Mouse (Mus musculus): ENCODE results near the gene Npas2. TPM values are rescaled to one million over a fixed set of nuclear protein-coding genes. Genes with fewer than 3 reads are reported as not detected.
A peak's percentile ranks its signal among the peaks of the same experiment; 100 is the strongest.

Gene Npas2
- polyA plus RNA-seq, 1 experiment from 2014 or later, result 2.4 TPM

- no peak overlapping the region for H3K9ac ChIP-seq
- 56% methylated on average over 5 of the region's 5 CpGs for WGBS
- no peak for ATAC-seq (replicated peaks; ENCODE audit: insufficient number of reproducible peaks, insufficient read depth, low FRiP score, low read depth)
- H3K4me2 ChIP-seq, result no peak overlapping the region
- H3K27me3 ChIP-seq, result peaks cover 21% of the 10 kb centered on the region
- H3K9me3 ChIP-seq (replicated peaks), result no peaks in the 10 kb centered on the region
- H3K4me3 ChIP-seq, result no peak overlapping the region
- no peaks in the 10 kb centered on the region for H3K36me3 ChIP-seq
- H3K27ac ChIP-seq, result no peak overlapping the region
- H3K4me1 ChIP-seq (replicated peaks), result peaks cover 38% of the 10 kb centered on the region
Observed at GRCm38 (mm10) chr1:39191122-39191521, 2.4 kb upstream of the Npas2 start.

GRCm38 (mm10) chr1:39192460-39192996 lies 1.0 kb upstream of the Npas2 start:
- peaks cover 31% of the 10 kb centered on the region for H3K4me1 ChIP-seq (replicated peaks)
- H3K27ac ChIP-seq, result peak overlapping the region; percentile 39; the same call in 1 of the 2 replicates
- peak overlapping the region; percentile 81 for H3K4me3 ChIP-seq
- peak overlapping the region; percentile 99 for H3K4me2 ChIP-seq
- H3K36me3 ChIP-seq, result no peaks in the 10 kb centered on the region
- H3K27me3 ChIP-seq, result peaks cover 25% of the 10 kb centered on the region
- H3K9ac ChIP-seq, result peak overlapping the region; percentile 80
- no peak; the same call in 1 of the 2 replicates for ATAC-seq (replicated peaks; ENCODE audit: insufficient number of reproducible peaks, insufficient read depth, low FRiP score, low read depth)
- 4% methylated on average over 28 of the region's 28 CpGs for WGBS
- H3K9me3 ChIP-seq (replicated peaks), result no peaks in the 10 kb centered on the region

GRCm38 (mm10) chr1:39193862-39194675 lies 538 bp downstream of the Npas2 start:
- peak; percentile 60 for ATAC-seq (replicated peaks; ENCODE audit: insufficient number of reproducible peaks, insufficient read depth, low FRiP score, low read depth)
- Histone ChIP-seq H3K9me3 (replicated peaks) (no peaks in the 10 kb centered on the region), H3K27ac (peak overlapping the region; percentile 35), H3K4me2 (peak overlapping the region; percentile 99), H3K36me3 (no peaks in the 10 kb centered on the region), H3K4me3 (peak overlapping the region; percentile 81), H3K27me3 (peaks cover 27% of the 10 kb centered on the region), H3K9ac (peak overlapping the region; percentile 80), H3K4me1 (replicated peaks) (peaks cover 31% of the 10 kb centered on the region)
- under 1% methylated on average over 74 of the region's 76 CpGs for WGBS

GRCm38 (mm10) chr1:39194959-39195358 lies 1.4 kb downstream of the Npas2 start:
- Histone ChIP-seq H3K27me3 (peaks cover 27% of the 10 kb centered on the region), H3K9ac (peak overlapping the region; percentile 80; the same call in 1 of the 2 replicates)
- 5% methylated on average over 11 of the region's 11 CpGs for WGBS

GRCm38 (mm10) chr1:39196126-39196525 lies 2.6 kb downstream of the Npas2 start:
- Histone ChIP-seq H3K4me1 (replicated peaks) (peaks cover 31% of the 10 kb centered on the region), H3K27me3 (peaks cover 24% of the 10 kb centered on the region), H3K36me3 (no peaks in the 10 kb centered on the region), H3K4me3 (no peak overlapping the region), H3K27ac (no peak overlapping the region), H3K4me2 (no peak overlapping the region), H3K9me3 (replicated peaks) (no peaks in the 10 kb centered on the region), H3K9ac (no peak overlapping the region)
- WGBS, result 39% methylated on average over 6 of the region's 6 CpGs
- ATAC-seq (replicated peaks; ENCODE audit: insufficient number of reproducible peaks, insufficient read depth, low FRiP score, low read depth), result no peak

More at GRCm38 (mm10) chr1:39194959-39195358, 1.4 kb downstream of the Npas2 start:
- H3K36me3 ChIP-seq, result no peaks in the 10 kb centered on the region
- peak overlapping the region; percentile 81 for H3K4me3 ChIP-seq
- no peaks in the 10 kb centered on the region for H3K9me3 ChIP-seq (replicated peaks)
- ATAC-seq (replicated peaks; ENCODE audit: insufficient number of reproducible peaks, insufficient read depth, low FRiP score, low read depth), result no peak
- no peak overlapping the region for H3K27ac ChIP-seq
- peaks cover 31% of the 10 kb centered on the region for H3K4me1 ChIP-seq (replicated peaks)
- peak overlapping the region; percentile 99 for H3K4me2 ChIP-seq

- WGBS, result 58% methylated on average over 12 of the region's 12 CpGs
- no peak for ATAC-seq (replicated peaks; ENCODE audit: insufficient number of reproducible peaks, insufficient read depth, low FRiP score, low read depth)
- Histone ChIP-seq H3K4me1 (replicated peaks) (peaks cover 31% of the 10 kb centered on the region), H3K9me3 (replicated peaks) (no peaks in the 10 kb centered on the region), H3K36me3 (no peaks in the 10 kb centered on the region), H3K9ac (no peak overlapping the region), H3K27me3 (peaks cover 23% of the 10 kb centered on the region), H3K4me3 (no peak overlapping the region), H3K4me2 (no peak overlapping the region), H3K27ac (no peak overlapping the region)
Observed at GRCm38 (mm10) chr1:39196676-39197375, 3.3 kb downstream of the Npas2 start.

GRCm38 (mm10) chr1:39205021-39205420 lies 11.5 kb downstream of the Npas2 start:
- WGBS, result 69% methylated on average over 10 of the region's 10 CpGs
- Histone ChIP-seq H3K9ac (no peak overlapping the region), H3K4me1 (replicated peaks) (peaks cover 14% of the 10 kb centered on the region), H3K4me3 (no peak overlapping the region), H3K27me3 (no peaks in the 10 kb centered on the region), H3K36me3 (no peaks in the 10 kb centered on the region), H3K4me2 (no peak overlapping the region), H3K9me3 (replicated peaks) (no peaks in the 10 kb centered on the region), H3K27ac (no peak overlapping the region)
- no peak for ATAC-seq (replicated peaks; ENCODE audit: insufficient number of reproducible peaks, insufficient read depth, low FRiP score, low read depth)

- Histone ChIP-seq H3K4me3 (no peak overlapping the region), H3K36me3 (no peaks in the 10 kb centered on the region), H3K4me2 (no peak overlapping the region), H3K27ac (no peak overlapping the region), H3K27me3 (no peaks in the 10 kb centered on the region), H3K9ac (no peak overlapping the region), H3K9me3 (replicated peaks) (no peaks in the 10 kb centered on the region), H3K4me1 (replicated peaks) (peaks cover 14% of the 10 kb centered on the region)
- 29% methylated on average over 4 of the region's 4 CpGs for WGBS
- ATAC-seq (replicated peaks; ENCODE audit: insufficient number of reproducible peaks, insufficient read depth, low FRiP score, low read depth), result no peak
Observed at GRCm38 (mm10) chr1:39205697-39206096, 12.2 kb downstream of the Npas2 start.

GRCm38 (mm10) chr1:39206942-39207341 lies 13.4 kb downstream of the Npas2 start:
- H3K9me3 ChIP-seq (replicated peaks), result no peaks in the 10 kb centered on the region
- H3K9ac ChIP-seq, result no peak overlapping the region
- no peaks in the 10 kb centered on the region for H3K36me3 ChIP-seq
- H3K4me1 ChIP-seq (replicated peaks), result peaks cover 14% of the 10 kb centered on the region
- H3K27me3 ChIP-seq, result no peaks in the 10 kb centered on the region
- H3K27ac ChIP-seq, result no peak overlapping the region
- ATAC-seq (replicated peaks; ENCODE audit: insufficient number of reproducible peaks, insufficient read depth, low FRiP score, low read depth), result no peak
- WGBS, result 26% methylated on average over 7 of the region's 7 CpGs
- H3K4me3 ChIP-seq, result no peak overlapping the region
- H3K4me2 ChIP-seq, result no peak overlapping the region

- ATAC-seq (replicated peaks; ENCODE audit: insufficient number of reproducible peaks, insufficient read depth, low FRiP score, low read depth), result no peak
- Histone ChIP-seq H3K27ac (no peak overlapping the region), H3K36me3 (no peaks in the 10 kb centered on the region), H3K4me1 (replicated peaks) (peaks cover 13% of the 10 kb centered on the region), H3K9me3 (replicated peaks) (no peaks in the 10 kb centered on the region), H3K9ac (no peak overlapping the region), H3K4me2 (no peak overlapping the region), H3K4me3 (no peak overlapping the region), H3K27me3 (no peaks in the 10 kb centered on the region)
- 79% methylated on average over 5 of the region's 5 CpGs for WGBS
Observed at GRCm38 (mm10) chr1:39210928-39211327, 17.4 kb downstream of the Npas2 start.

GRCm38 (mm10) chr1:39212982-39213381 lies 19.5 kb downstream of the Npas2 start:
- Histone ChIP-seq H3K4me3 (no peak overlapping the region), H3K27me3 (no peaks in the 10 kb centered on the region), H3K27ac (no peak overlapping the region), H3K9me3 (replicated peaks) (no peaks in the 10 kb centered on the region), H3K4me2 (no peak overlapping the region), H3K4me1 (replicated peaks) (peaks cover 4% of the 10 kb centered on the region), H3K36me3 (no peaks in the 10 kb centered on the region), H3K9ac (no peak overlapping the region)
- no peak for ATAC-seq (replicated peaks; ENCODE audit: insufficient number of reproducible peaks, insufficient read depth, low FRiP score, low read depth)
- WGBS, result 43% methylated on average over 6 of the region's 6 CpGs
